Mouse (Mus musculus) cerebellum, adult 11 months (tissue): ENCODE results near the gene Hhatl.

Experiments
- DNase-seq: peaks from one replicate; pipeline ENCODE4 v3.0.0; 2022

Hhatl gene

DNA sequence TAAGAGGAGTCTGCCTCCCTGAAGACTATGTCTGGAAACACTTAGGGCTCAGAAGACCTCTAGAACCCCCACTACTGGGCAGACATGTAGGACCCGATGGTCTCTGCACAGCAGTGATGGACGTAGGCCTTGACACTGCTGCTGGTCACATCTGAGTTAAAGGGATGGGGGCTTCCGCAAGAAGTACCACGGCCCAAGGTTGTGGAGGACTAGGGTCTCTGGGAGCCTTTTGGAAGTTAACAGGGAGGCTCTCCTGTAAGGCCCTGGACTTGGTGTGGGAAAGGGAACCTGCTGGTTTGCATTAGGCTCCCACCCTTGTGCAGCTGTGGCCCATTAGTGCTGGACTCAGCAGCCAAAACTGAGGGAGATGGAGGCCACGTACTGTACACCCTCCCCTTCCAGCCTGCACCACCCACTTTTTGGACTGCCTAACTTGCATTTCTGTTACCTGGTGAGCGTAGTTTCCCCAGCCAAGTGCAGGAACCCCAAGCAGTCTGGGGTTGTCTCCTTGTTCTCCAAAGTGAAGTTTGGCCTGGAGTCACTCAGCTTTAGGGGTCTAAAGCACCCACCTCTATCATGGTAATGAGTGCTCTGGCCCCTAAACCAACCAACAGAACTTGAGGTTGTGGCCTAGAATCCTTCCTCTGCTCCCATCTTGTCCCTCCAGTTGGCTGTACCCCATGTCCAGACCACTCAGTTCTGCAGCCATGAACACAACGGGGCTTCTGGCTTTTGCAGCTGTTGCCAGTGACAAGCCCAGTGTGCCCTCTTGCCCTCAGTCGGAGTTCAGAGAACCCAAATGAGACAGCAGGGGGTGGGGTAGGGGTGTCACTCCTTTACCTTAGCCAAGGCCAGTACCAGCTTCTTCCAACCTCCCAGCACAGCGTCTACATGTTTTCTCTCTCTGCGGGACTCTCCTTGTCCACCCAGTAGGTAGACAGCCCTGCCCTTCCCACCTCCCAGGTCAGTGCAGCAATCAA, 34.2 kb downstream of the Hhatl start:
- DNase-seq = no peak

DNA sequence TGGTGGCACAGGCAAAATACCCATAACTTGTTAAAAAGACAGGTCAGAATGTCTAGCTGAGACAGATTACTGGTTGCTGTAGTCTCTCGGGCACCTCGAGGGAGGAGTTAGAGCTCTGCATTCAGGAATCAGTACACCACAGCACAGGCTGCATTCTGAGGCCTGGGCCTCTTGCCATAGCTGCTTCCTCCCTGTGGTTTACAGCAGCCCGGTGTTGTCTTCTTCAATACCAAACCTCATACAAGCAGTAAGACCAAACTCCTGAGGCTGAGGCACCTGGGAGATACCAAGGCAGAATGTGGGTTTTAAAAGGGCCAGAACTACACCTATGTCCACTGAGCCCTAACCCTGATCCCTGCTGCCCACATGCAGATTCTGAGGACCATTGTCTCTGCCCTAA, 34.9 kb downstream of the Hhatl start:
- DNase-seq = no peak

DNA sequence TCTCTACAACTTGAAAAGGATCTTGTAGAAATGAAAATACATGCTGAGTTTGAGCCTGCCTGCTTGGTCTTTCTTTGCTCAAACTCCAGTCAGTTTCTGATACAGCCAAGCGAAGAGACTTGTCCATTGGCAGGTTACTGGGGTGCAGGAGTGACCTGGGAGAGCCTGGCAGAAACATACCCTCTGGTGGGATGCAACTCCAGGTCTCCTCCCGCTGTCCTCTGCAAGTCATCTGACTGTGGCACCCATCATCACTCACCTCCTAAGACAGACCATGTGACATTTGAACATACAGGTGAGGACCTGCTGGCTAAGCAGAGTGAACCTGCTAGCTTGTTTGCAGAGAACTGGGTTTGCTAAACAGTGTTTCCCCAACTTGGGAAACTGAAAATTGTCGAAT, 35.5 kb downstream of the Hhatl start:
- no peak for DNase-seq

DNA sequence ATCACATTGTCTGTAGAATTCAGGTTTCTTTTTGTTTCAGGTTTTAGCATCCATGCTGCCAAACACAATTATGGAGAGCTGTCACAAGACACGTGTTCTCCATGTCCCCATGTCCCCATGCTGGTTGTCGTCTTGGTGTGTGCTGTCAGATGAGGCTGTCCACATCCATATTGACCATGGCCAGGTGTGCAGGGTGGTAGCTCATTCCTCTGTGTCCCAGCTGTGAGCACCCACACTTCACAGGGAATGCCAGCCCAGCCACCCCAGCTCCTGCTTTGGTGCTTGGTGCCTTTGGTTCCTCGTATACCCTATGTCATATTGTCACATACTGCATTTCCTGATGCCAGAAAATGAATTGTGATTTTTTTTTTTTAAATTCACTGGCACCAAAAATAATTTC, 37.7 kb downstream of the Hhatl start:
- no peak for DNase-seq

DNA sequence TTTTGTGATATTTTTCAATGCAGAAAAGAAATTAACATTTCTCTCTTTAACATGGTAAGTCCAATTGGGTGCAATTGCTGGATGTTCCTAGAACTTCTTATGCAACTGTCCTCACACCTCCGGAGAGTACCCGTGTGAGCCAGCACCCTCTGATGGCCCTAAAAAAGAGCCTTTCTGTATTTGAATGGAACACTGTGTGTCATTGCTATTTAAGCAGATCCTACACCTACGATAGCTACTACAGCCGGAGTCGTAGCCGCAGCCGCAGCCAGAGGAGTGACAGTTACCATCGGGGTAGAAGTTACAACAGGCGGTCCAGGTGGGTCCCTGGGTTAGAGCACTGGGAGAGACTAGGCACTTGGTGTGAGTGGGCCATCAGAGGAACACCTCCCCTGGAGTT, 39.5 kb downstream of the Hhatl start:
- DNase-seq = no peak

DNA sequence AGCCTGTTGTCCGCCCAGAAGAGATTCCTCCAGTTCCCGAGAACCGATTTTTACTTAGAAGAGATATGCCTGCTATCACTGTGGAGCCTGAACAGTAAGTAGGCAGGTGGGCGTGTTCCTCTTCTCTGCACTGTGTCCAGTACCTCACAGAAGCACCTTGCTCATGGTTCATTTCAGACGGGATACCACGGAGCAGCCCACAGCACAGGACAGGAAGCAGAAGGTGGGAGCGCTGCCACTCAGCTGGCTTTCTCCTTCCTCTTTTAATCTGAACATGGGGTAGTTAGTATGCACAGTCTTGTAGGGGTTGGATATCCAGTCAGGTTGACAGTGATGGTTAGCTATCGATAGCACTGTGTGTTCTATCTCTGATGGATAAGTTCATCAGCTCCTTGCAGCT, 48.3 kb downstream of the Hhatl start:
- DNase-seq = no peak

DNA sequence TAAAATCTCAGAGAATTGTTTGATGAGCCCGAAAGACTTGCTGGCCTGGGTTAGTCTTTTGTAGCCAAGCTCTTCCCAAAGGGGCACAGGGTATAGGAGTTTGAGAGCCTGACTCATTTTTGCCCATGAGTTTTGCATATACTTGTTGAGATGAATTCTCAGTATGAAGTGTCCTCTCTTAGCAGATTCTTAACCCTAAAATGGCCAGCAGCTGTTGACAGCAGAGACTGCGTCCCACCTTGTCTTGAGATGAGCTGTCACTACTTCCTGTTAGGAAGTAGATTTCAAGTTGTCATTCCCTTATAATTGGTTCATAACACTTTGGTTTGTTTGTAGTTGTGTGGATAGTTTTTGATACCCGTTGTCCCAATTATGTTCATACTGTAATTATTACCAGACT, 51.1 kb downstream of the Hhatl start:
- DNase-seq = no peak

DNA sequence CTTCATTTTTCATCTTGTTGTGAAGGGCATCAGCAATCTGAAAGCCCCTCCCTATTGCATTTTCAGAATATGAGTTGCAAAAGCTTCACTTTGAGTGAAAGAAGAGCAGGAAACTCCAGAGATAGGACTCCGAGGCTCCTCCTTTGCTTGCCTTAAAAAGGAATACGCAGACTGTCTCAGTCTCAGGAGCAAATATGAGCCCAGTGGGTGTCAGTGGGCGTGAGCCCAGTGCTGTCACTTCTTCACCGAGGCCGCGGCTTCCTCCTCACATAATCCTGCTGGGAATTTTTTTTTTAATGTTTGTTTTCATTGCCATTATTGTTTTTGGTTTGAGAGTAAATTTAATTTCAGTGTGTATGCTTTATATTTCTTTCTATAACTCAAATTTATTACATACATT, 51.8 kb downstream of the Hhatl start:
- DNase-seq = no peak
